Mouse (Mus musculus): ENCODE data around the gene Amt. TPM values are rescaled to one million over a fixed set of nuclear protein-coding genes. Genes with fewer than 3 reads are reported as not detected.
"Not testable (repeated sequence)": the region's sequence is repeated elsewhere in the genome, so short reads cannot be mapped to it uniquely, and the experiment has no call there.

Amt gene
- polyA plus RNA-seq, 1 experiment from 2014 or later = 14.0 TPM

DNA sequence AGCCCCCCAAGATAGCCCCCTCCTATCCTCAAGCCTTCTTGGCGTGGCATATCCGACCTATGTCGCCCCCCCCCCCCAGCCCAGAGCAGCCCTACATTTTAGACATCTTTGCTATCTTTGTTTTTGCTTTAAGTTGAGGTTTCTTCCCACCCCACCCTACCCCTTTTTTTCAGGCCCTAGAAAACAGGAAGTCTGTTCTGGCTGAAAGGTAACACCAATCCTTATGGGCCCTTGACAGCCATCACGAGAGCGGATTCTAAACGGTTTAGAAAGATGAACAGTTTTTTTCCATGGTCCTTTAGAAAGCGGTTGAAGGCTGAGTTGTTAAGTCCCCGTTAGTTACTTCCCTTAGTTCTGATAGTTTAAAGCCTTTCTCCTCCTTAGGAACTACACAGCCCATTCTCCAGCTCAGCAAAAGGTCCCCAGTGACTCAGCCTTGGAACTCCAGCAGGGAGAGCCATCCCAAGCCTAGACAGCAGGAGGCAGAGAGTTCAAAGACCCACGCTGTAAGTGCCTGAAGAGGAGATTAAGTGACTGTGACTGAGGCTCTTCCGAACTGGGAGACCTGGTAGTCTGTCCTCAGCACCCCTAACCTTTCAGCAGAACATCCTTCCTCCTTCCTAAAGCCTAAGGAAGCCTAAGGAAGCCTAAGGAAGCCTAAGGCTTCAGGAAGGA lies 30.3 kb upstream of the Amt start:
- Histone ChIP-seq H3K27me3 (no peaks in the 10 kb centered on the region; the same call in 1 of the 2 replicates), H3K9me3 (replicated peaks) (no peaks in the 10 kb centered on the region), H3K27ac (no peak overlapping the region), H3K4me1 (replicated peaks) (peaks cover 35% of the 10 kb centered on the region), H3K9ac (no peak overlapping the region), H3K4me2 (no peak overlapping the region), H3K36me3 (no peaks in the 10 kb centered on the region), H3K4me3 (replicated peaks) (no peak overlapping the region)
- ATAC-seq (ENCODE audit: low read depth) (no peak), DNase-seq (no peak)
- WGBS (ENCODE audit: insufficient replicate concordance) = 38% methylated on average over 10 of the region's 10 CpGs

DNA sequence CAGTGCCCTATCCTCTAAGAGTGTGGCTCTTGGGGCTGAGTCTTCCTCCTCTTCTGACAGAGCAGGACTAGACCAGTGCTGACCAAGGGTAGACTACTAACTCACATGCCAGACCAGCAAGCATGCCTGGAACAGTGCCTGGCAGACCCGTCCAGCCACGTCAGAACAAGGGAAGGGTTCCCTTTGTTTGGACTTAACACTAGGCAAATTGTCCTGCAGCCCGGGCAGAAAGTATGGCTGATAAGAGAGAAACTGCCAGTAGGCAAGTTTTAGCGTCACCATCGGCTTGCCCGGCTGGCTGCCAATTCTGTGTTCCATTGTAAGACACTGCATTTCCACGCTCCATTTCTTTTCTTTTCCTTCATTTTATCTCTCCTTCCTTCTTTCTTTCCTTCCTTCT lies 29.0 kb upstream of the Amt start:
- H3K27ac ChIP-seq = no peak overlapping the region
- H3K4me1 ChIP-seq (replicated peaks) = peaks cover 29% of the 10 kb centered on the region
- H3K9me3 ChIP-seq (replicated peaks) = no peaks in the 10 kb centered on the region
- H3K4me3 ChIP-seq (replicated peaks) = no peak overlapping the region
- H3K36me3 ChIP-seq = no peaks in the 10 kb centered on the region
- H3K4me2 ChIP-seq = no peak overlapping the region
- peaks cover 3% of the 10 kb centered on the region for H3K27me3 ChIP-seq
- WGBS (ENCODE audit: insufficient replicate concordance) = 69% methylated on average over 7 of the region's 7 CpGs
- no peak overlapping the region for H3K9ac ChIP-seq
- DNase-seq (no peak), ATAC-seq (ENCODE audit: low read depth) (no peak)

DNA sequence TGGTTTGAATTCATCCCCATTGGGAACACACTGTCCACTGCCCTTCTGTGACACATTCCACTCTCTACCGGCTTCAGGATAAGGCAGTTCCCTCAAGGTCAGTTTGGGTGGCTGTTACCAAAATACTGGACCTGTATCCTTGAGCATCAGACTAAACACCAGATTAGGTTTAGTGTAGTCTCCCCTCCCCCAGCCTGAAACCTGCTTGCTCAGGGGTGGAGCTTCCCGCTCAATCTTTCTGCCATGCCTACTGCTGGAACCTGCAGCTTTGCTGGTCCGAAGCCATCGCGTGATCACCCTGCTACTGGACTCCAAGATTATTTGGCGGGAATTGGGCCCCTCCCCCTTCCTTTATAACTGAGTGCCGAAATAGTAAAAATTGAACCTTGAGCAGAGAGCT lies 28.0 kb upstream of the Amt start:
- H3K9ac ChIP-seq; ATAC-seq (ENCODE audit: low read depth); H3K4me2 ChIP-seq; H3K4me3 ChIP-seq (replicated peaks); H3K9me3 ChIP-seq (replicated peaks); H3K27ac ChIP-seq; DNase-seq; H3K36me3 ChIP-seq: not testable (repeated sequence)
- H3K27me3 ChIP-seq = peaks cover 13% of the 10 kb centered on the region
- H3K4me1 ChIP-seq (replicated peaks) = peaks cover 22% of the 10 kb centered on the region
- 66% methylated on average over 7 of the region's 7 CpGs for WGBS (ENCODE audit: insufficient replicate concordance)

DNA sequence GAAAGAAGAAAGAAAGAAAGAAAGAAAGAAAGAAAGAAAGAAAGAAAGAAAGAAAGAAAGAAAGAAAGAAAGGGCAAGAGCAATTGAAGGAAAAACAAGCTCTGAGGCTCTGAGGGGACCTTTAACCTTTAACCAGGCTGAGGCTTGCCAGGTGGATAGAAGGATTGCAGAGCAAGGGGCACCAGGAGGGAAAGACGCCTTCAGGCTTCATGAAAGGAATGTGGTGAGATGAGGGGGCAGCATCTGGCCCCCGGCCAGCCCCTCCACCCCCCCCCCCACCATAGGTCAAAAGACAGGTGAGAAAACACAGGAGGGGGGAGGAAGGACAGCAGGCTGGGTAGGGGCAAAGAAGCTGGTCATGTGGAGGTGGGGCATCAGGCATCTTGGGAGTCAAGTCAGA lies 24.7 kb upstream of the Amt start:
- Histone ChIP-seq H3K4me1 (replicated peaks) (peaks cover 14% of the 10 kb centered on the region), H3K9ac (no peak overlapping the region), H3K9me3 (replicated peaks) (no peaks in the 10 kb centered on the region), H3K36me3 (no peaks in the 10 kb centered on the region), H3K27me3 (peaks cover 18% of the 10 kb centered on the region), H3K4me2 (no peak overlapping the region), H3K4me3 (replicated peaks) (no peak overlapping the region), H3K27ac (no peak overlapping the region)
- 33% methylated on average over 2 of the region's 2 CpGs for WGBS (ENCODE audit: insufficient replicate concordance)
- no peak for DNase-seq
- no peak for ATAC-seq (ENCODE audit: low read depth)

DNA sequence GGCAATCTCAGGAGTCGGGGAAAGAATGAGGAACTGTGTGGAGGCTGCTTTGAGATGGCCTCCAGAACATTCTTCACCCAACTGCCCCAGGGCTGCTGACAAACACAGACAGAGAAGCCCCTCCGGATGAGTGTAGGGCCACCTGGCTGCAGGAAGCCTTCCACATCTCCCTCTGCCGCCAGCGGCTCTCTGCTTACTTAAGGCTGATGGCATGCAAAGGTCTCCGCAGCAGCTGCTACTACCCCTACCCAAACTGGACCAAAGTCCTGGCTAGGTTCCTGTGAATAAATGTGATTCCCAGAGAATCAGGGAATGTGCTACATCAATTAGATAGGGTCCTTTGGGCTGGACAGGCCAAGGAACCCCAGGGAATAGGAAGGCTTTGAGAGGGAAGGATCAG lies 24.0 kb upstream of the Amt start:
- ATAC-seq (ENCODE audit: low read depth) (no peak), DNase-seq (no peak)
- Histone ChIP-seq H3K27ac (no peak overlapping the region), H3K27me3 (peaks cover 18% of the 10 kb centered on the region), H3K36me3 (no peaks in the 10 kb centered on the region), H3K4me1 (replicated peaks) (peaks cover 14% of the 10 kb centered on the region), H3K4me3 (replicated peaks) (no peak overlapping the region), H3K9me3 (replicated peaks) (no peaks in the 10 kb centered on the region), H3K9ac (no peak overlapping the region), H3K4me2 (no peak overlapping the region)
- WGBS (ENCODE audit: insufficient replicate concordance) = 57% methylated on average over 5 of the region's 5 CpGs

DNA sequence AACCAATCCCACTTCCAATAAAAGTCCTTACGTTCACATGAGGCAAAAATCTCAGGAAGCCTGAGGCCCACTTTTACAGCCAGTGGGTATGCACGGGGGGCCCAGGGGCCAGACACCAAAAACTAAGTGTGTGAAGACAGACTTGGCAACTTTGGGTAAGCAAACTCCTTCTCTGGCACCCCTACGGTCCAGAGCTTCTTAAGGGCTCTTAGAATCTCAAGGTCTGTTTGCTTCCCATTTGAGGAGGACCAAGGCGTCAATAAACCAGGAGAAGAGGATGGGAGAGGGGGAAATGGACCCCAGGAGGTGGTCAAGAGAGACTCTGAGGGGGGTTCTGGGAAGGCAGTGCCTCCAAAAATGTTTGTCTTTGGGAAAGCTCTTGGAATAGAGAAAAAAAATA lies 23.2 kb upstream of the Amt start:
- Histone ChIP-seq H3K4me1 (replicated peaks) (peaks cover 14% of the 10 kb centered on the region), H3K27me3 (peaks cover 18% of the 10 kb centered on the region), H3K9ac (no peak overlapping the region), H3K4me2 (no peak overlapping the region), H3K36me3 (no peaks in the 10 kb centered on the region), H3K4me3 (replicated peaks) (no peak overlapping the region), H3K27ac (no peak overlapping the region), H3K9me3 (replicated peaks) (no peaks in the 10 kb centered on the region)
- 59% methylated on average over 4 of the region's 4 CpGs for WGBS (ENCODE audit: insufficient replicate concordance)
- DNase-seq (no peak), ATAC-seq (ENCODE audit: low read depth) (no peak)

DNA sequence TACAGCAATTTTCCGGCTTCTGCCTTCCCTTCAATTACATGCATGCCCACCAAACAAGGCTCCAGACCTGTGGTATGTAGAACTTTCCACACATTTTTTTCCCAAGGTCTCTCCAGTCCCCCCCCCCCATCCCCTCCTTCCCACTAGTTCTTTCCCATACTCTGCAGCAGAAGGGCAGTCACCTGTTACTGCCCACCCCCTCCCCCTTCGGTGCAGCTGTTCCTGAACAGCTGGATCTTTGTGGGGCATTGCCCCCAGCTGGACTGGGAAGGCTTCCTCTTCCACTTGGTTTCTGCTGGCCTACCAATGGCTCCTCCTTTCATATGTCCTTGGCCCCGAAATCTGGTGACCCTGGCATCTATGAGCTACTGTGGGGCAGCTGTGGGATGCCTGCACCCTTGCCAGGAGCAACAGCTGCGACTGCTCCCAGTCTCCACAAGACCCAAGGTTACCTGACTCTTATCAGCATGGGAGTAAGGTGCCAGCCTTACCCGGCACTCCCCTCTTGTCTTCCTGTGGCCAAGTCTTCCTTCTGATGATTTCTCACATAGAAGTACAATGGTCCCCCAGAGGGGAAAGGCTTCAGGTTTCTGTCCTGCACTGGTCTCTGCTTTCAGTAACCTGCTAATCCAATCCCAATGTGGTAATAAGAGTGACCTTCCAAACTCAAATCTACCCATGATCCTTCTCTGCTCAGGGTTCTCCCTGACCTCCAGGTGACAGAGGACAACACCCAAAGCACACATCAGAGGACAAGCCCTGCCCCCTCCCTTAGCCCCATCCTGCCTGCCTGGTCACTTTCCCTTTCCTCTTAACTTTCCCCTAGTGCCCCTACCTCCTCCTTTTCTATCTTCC lies 21.9 kb upstream of the Amt start:
- Histone ChIP-seq H3K9ac (no peak overlapping the region), H3K36me3 (no peaks in the 10 kb centered on the region), H3K4me3 (replicated peaks) (no peak overlapping the region), H3K9me3 (replicated peaks) (no peaks in the 10 kb centered on the region), H3K4me1 (replicated peaks) (peaks cover 14% of the 10 kb centered on the region), H3K4me2 (no peak overlapping the region), H3K27me3 (peaks cover 18% of the 10 kb centered on the region), H3K27ac (no peak overlapping the region)
- DNase-seq = no peak
- ATAC-seq (ENCODE audit: low read depth) = peak; percentile 43; the same call in 1 of the 2 replicates
- WGBS (ENCODE audit: insufficient replicate concordance) = 55% methylated on average over 5 of the region's 5 CpGs

DNA sequence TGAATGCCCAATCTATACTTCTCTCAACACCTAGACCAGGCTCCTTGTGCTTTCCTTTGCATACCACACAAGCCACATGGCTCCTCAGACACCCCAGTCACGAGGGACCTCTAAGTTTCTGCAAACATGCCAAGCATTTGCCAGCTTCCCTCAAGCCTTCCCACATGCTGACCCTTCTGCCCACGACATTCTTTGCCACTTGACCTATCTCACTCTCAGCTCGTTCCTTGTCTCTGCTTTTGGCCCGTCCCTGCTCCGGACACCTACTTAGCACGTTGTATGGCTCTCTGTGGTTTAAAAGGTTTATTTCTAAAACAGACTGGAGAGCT lies 21.4 kb upstream of the Amt start:
- WGBS (ENCODE audit: insufficient replicate concordance) = 38% methylated on average over 6 of the region's 6 CpGs
- H3K9ac ChIP-seq = no peak overlapping the region
- ATAC-seq (ENCODE audit: low read depth) (no peak), DNase-seq (no peak)
- H3K27ac ChIP-seq = no peak overlapping the region
- H3K4me3 ChIP-seq (replicated peaks) = no peak overlapping the region
- H3K36me3 ChIP-seq = no peaks in the 10 kb centered on the region
- H3K27me3 ChIP-seq = peaks cover 18% of the 10 kb centered on the region
- no peak overlapping the region for H3K4me2 ChIP-seq
- no peaks in the 10 kb centered on the region for H3K9me3 ChIP-seq (replicated peaks)
- peaks cover 14% of the 10 kb centered on the region for H3K4me1 ChIP-seq (replicated peaks)

DNA sequence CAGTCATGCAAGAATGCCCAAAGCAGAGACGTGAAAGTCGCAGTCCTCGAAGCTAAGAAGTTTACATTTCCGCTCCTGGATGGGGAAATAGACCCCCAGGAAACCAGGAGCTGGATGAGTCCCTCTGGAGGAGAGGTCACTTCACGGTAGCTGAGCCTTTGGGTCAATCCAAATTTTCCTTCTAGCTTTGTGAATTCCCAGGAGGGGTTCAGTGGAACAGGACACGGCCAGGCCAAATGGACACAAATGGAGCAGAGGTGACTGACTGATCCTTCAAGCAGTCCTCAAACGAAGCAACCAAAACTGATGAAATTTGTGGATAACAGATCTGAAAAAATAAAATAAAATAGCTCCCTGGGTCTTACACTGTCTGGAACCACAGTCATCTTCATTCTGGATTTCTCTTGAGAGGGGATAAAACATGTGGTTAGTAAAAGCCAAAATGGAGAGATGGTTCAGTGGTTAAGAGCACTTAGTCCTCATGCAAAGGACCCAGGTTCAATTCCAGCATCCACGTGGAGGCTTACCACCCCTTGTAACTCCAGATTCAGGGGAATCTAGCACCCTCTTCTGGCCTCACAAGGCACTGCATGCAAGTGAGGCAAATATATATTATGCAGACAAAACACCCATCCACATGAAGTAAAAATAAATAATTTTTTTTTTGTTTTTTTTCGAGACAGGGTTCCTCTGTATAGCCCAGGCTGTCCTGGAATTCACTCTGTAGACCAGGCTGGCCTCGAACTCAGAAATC lies 17.8 kb upstream of the Amt start:
- H3K27me3 ChIP-seq = 0 out of 2 replicates have a peak, but pooled peaks cover 5% of the 10 kb centered on the region
- H3K4me3 ChIP-seq (replicated peaks) = no peak overlapping the region
- 59% methylated on average over 10 of the region's 10 CpGs for WGBS (ENCODE audit: insufficient replicate concordance)
- H3K4me2 ChIP-seq = no peak overlapping the region
- no peak overlapping the region for H3K27ac ChIP-seq
- ATAC-seq (ENCODE audit: low read depth) (no peak), DNase-seq (peak; percentile 31)
- H3K9me3 ChIP-seq (replicated peaks) = no peaks in the 10 kb centered on the region
- H3K4me1 ChIP-seq (replicated peaks) = peaks cover 6% of the 10 kb centered on the region; the same call in 1 of the 2 replicates
- no peak overlapping the region for H3K9ac ChIP-seq
- H3K36me3 ChIP-seq = no peaks in the 10 kb centered on the region

DNA sequence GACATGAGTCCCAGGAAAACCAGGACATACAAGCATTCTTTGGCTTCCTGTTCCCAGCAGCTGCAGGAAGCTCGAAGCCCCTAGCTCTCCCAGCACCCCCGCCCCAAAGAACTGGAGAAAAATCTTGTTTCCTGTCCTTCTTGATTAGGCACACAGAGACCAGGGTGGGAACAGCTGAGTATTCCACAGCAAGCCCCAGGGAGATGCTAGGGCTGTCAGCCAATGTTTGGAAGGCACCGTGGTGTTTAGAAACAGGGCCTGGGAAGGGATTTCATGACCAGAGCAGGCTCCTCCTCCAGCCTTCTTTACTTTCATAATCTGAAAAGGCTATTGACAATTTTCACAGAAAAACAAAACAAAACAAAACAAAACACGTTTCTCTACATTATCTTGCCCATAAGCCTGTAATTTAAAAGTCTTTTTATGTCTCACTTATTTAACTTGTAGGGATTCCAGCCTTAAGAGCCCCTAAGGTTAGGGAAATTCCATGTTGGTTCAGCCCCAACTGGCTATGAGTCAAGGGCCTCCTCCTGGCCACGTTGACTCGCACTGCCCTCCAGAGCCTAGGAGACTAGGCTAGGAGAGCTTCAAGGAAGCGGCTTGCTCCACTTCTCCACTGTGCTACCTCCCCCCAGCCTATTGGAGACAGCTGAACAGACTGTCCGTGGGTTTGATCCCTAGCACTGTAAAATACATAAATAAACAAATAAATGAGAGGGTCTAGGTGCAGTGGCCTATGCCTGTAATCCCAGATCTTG lies 16.4 kb upstream of the Amt start:
- Histone ChIP-seq H3K4me3 (replicated peaks) (no peak overlapping the region), H3K27ac (no peak overlapping the region), H3K9ac (no peak overlapping the region), H3K27me3 (no peaks in the 10 kb centered on the region), H3K9me3 (replicated peaks) (no peaks in the 10 kb centered on the region), H3K36me3 (no peaks in the 10 kb centered on the region), H3K4me2 (no peak overlapping the region), H3K4me1 (replicated peaks) (0 out of 2 replicates have a peak, but pooled peaks cover 5% of the 10 kb centered on the region)
- 34% methylated on average over 8 of the region's 8 CpGs for WGBS (ENCODE audit: insufficient replicate concordance)
- ATAC-seq (ENCODE audit: low read depth) (no peak), DNase-seq (no peak)

DNA sequence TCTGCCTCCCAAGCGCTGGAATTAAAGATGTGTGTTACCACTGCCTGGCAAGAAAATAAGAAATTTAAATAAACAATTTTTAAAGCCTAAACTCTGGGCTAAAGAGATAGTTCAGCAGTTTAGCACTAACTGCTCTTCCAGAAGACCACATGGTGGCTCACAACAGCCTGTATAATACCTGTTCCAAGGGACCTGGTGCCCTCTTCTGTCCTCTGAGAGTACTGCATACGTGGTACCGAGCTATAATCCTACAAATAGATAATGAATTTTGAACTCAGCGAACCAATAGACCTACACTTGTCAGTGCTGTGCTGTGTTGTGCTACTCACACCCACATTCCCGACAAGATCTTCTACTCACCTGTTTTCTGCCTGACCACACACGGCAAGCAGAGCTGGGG lies 12.2 kb upstream of the Amt start:
- H3K27ac ChIP-seq = no peak overlapping the region
- H3K4me3 ChIP-seq (replicated peaks) = no peak overlapping the region
- WGBS (ENCODE audit: insufficient replicate concordance) = 6% methylated on average over 6 of the region's 6 CpGs
- peaks cover 10% of the 10 kb centered on the region for H3K4me1 ChIP-seq (replicated peaks)
- DNase-seq = peak; percentile 72
- no peak overlapping the region for H3K9ac ChIP-seq
- no peak overlapping the region for H3K4me2 ChIP-seq
- H3K9me3 ChIP-seq (replicated peaks) = no peaks in the 10 kb centered on the region
- no peaks in the 10 kb centered on the region for H3K27me3 ChIP-seq
- ATAC-seq (ENCODE audit: low read depth) = peak; percentile 75
- no peaks in the 10 kb centered on the region for H3K36me3 ChIP-seq
